Mouse (Mus musculus) hindbrain, embryonic 15.5 days (tissue): ENCODE data around the gene Ankrd35. TPM values are rescaled to one million over a fixed set of nuclear protein-coding genes. Genes with fewer than 3 reads are reported as not detected.
"Not testable (repeated sequence)": the region's sequence is repeated elsewhere in the genome, so short reads cannot be mapped to it uniquely, and the experiment has no call there.

ENCODE experiments used
- ATAC-seq: fragments of 200-750 bp; cut with Nextera tagmentation; 2 replicates; pipeline ENCODE4 v1.8.0; 2017; ENCODE audit warnings: low read depth, moderate number of reproducible peaks, moderate TSS enrichment; ENCODE audit not compliant: low FRiP score
- H3K27ac ChIP-seq: fragments of 300-500 bp; sonication (generic); replicated peaks from 2 replicates; pipeline ENCODE4 v1.5.1; 2015; ENCODE audit warnings: mild to moderate bottlenecking, inconsistent platforms
- H3K27me3 ChIP-seq: fragments of 300-500 bp; sonication (generic); 2 replicates; pipeline ENCODE4 v1.6.1; 2015; ENCODE audit warnings: control low read depth, inconsistent platforms
- H3K36me3 ChIP-seq: fragments of 300-500 bp; sonication (generic); 2 replicates; pipeline ENCODE4 v1.6.1; 2015; ENCODE audit warnings: control low read depth, inconsistent platforms
- H3K4me1 ChIP-seq: fragments of 300-500 bp; sonication (generic); replicated peaks from 2 replicates; pipeline ENCODE4 v1.6.1; 2015; ENCODE audit warnings: control low read depth, inconsistent platforms
- H3K4me2 ChIP-seq: fragments of 300-500 bp; sonication (generic); 2 replicates; pipeline ENCODE4 v1.6.1; 2015; ENCODE audit warnings: moderate library complexity, mild to moderate bottlenecking, inconsistent platforms
- H3K4me3 ChIP-seq: fragments of 300-500 bp; sonication (generic); 2 replicates; pipeline ENCODE4 v1.5.1; 2015; ENCODE audit warnings: mild to moderate bottlenecking, inconsistent platforms
- H3K9ac ChIP-seq: fragments of 300-500 bp; sonication (generic); 2 replicates; pipeline ENCODE4 v1.6.1; 2015; ENCODE audit warnings: inconsistent platforms
- H3K9me3 ChIP-seq: fragments of 300-500 bp; sonication (generic); 2 replicates; pipeline ENCODE4 v1.6.1; 2016; ENCODE audit warnings: control low read depth, inconsistent platforms
- polyA plus RNA-seq: library from polyadenylated mRNA; unstranded; fragments of >200 nt; fragmentation: Nextera tagmentation; extraction: Ambion mirVana; gene quantifications from 2 replicates; pipeline ENCODE4 v1.2.1, GENCODE M21; 2015

The Ankrd35 gene
- polyA plus RNA-seq, 1 experiment from 2014 or later, result 2.7 TPM

- H3K27ac ChIP-seq, H3K4me3 ChIP-seq, H3K27me3 ChIP-seq, H3K9me3 ChIP-seq, H3K9ac ChIP-seq, H3K4me1 ChIP-seq, H3K4me2 ChIP-seq, H3K36me3 ChIP-seq, ATAC-seq: not testable (repeated sequence)
These were observed 70.3 kb downstream of the Ankrd35 start for GRCm38 (mm10) chr3:96740279-96740678.

Other genes starting within 250 kb of the Ankrd35 start
- not detected in 2 replicates for gene BC107364, start 217.8 kb upstream of the Ankrd35 start, polyA plus RNA-seq
- gene Hfe2, start 145.0 kb upstream of the Ankrd35 start, polyA plus RNA-seq, result 1.9 and 2.0 TPM in 2 replicates
- 48.2 and 53.0 TPM in 2 replicates for gene Txnip, start 112.2 kb upstream of the Ankrd35 start, polyA plus RNA-seq
- gene Gm16253, start 93.1 kb upstream of the Ankrd35 start, polyA plus RNA-seq, result 1.8 and 2.2 TPM in 2 replicates
- gene Polr3gl, start 76.0 kb upstream of the Ankrd35 start, polyA plus RNA-seq, result 36.8 and 38.8 TPM in 2 replicates
- 16.7 and 19.9 TPM in 2 replicates for gene Ankrd34a, start 73.5 kb upstream of the Ankrd35 start, polyA plus RNA-seq
- 5.4 and 6.1 TPM in 2 replicates for gene Lix1l, start 69.0 kb upstream of the Ankrd35 start, polyA plus RNA-seq
- gene Rbm8a, start 40.2 kb upstream of the Ankrd35 start, polyA plus RNA-seq, result 109 and 119 TPM in 2 replicates
- 54.7 and 59.9 TPM in 2 replicates for gene Pex11b, start 34.8 kb upstream of the Ankrd35 start, polyA plus RNA-seq
- 0.05 and 0.13 TPM in 2 replicates for gene Gm42957, start 34.7 kb upstream of the Ankrd35 start, polyA plus RNA-seq
- 1.1 and 1.4 TPM in 2 replicates for gene Itga10, start 24.5 kb upstream of the Ankrd35 start, polyA plus RNA-seq
- gene Pias3, start 26.3 kb downstream of the Ankrd35 start, polyA plus RNA-seq, result 38.3 and 42.6 TPM in 2 replicates
- gene Nudt17, start 38.4 kb downstream of the Ankrd35 start, polyA plus RNA-seq, result 19.0 and 19.4 TPM in 2 replicates
- 29.7 and 31.1 TPM in 2 replicates for gene Polr3c, start 57.5 kb downstream of the Ankrd35 start, polyA plus RNA-seq
- 72.2 and 76.6 TPM in 2 replicates for gene Rnf115, start 57.5 kb downstream of the Ankrd35 start, polyA plus RNA-seq
- gene Pdzk1, start 159.2 kb downstream of the Ankrd35 start, polyA plus RNA-seq, result 0.16 TPM in 1 of 2 replicates, not detected in the other
- 0.26 and 0.29 TPM in 2 replicates for gene Cd160, start 159.2 kb downstream of the Ankrd35 start, polyA plus RNA-seq
- 3.1 and 3.3 TPM in 2 replicates for gene Gja5, start 234.6 kb downstream of the Ankrd35 start, polyA plus RNA-seq
- 38.5 and 41.6 TPM in 2 replicates for gene Gpr89, start 235.2 kb downstream of the Ankrd35 start, polyA plus RNA-seq